Mouse (Mus musculus) layer of hippocampus, adult 6 months (tissue): ENCODE data around the gene Itgb2. TPM values are rescaled to one million over a fixed set of nuclear protein-coding genes. Genes with fewer than 3 reads are reported as not detected.

Source experiments
- long read RNA-seq, 2 experiments: library from polyadenylated mRNA; unstranded; transcript quantifications; one replicate each; pipeline ENCODE4 v2.0.0; 2019 to 2020
- polyA plus RNA-seq: library from polyadenylated mRNA; unstranded; fragments of <200 nt; fragmentation: Nextera tagmentation; gene quantifications from 2 replicates; pipeline ENCODE4 v1.2.3, GENCODE M21; 2021

Itgb2 gene
- 6.9 and 7.4 TPM in 2 replicates for polyA plus RNA-seq
- long read RNA-seq, experiment 1, partial matches to known transcripts, result 1 of 1 reads
- long read RNA-seq, experiment 1, other reads (novel, unspliced or antisense), result 0 of 1 reads
- long read RNA-seq, experiment 2, transcript Itgb2-201 (16 exons, 2,970 nt), result major isoform, 22 of 25 reads
- long read RNA-seq, experiment 2, partial matches to known transcripts, result 2 of 25 reads
- long read RNA-seq, experiment 2, other reads (novel, unspliced or antisense), result 1 of 25 reads

GRCm38 (mm10) chr10:77530140-77530539 lies at the start of gene Itgb2:
Itgb2 (plus strand) TSS chr10:77530252.

GRCm38 (mm10) chr10:77515385-77516348 lies 14.4 kb upstream of the Itgb2 start, which contains the start of gene Fam207a:
Fam207a (minus strand) TSS chr10:77515785.

GRCm38 (mm10) chr10:77581408-77582284 lies 51.6 kb downstream of the Itgb2 start, which contains the start of gene Pttg1ip:
Pttg1ip (plus strand) TSS chr10:77581720.

GRCm38 (mm10) chr10:77605908-77606826 lies 76.1 kb downstream of the Itgb2 start, which contains the start of the genes Sumo3 and Gm49325:
Sumo3 (plus strand) TSS chr10:77606097.
Gm49325 (plus strand) TSS chr10:77606197.

Other genes starting within 250 kb of the Itgb2 start
- 14.5 and 15.0 TPM in 2 replicates for gene Adarb1, start 112.0 kb upstream of the Itgb2 start, polyA plus RNA-seq
- gene Fam207a, start 14.5 kb upstream of the Itgb2 start, polyA plus RNA-seq, result 26.3 and 30.1 TPM in 2 replicates
- gene Pttg1ip, start 51.5 kb downstream of the Itgb2 start, polyA plus RNA-seq, result 78.1 and 78.4 TPM in 2 replicates
- 138 and 169 TPM in 2 replicates for gene Sumo3, start 75.8 kb downstream of the Itgb2 start, polyA plus RNA-seq
- 2.2 and 4.3 TPM in 2 replicates for gene Gm49325, start 75.9 kb downstream of the Itgb2 start, polyA plus RNA-seq
- 64.6 and 69.3 TPM in 2 replicates for gene Ube2g2, start 92.0 kb downstream of the Itgb2 start, polyA plus RNA-seq
- 0.09 and 0.26 TPM in 2 replicates for gene Tspear, start 156.3 kb downstream of the Itgb2 start, polyA plus RNA-seq
- gene Gm19402, start 160.5 kb downstream of the Itgb2 start, polyA plus RNA-seq, result not detected in 2 replicates
- gene Gm9508, start 167.0 kb downstream of the Itgb2 start, polyA plus RNA-seq, result not detected in 2 replicates
- gene Gm10272, start 176.4 kb downstream of the Itgb2 start, polyA plus RNA-seq, result not detected in 2 replicates
- gene Gm10024, start 181.2 kb downstream of the Itgb2 start, polyA plus RNA-seq, result not detected in 2 replicates
- gene Gm10142, start 185.6 kb downstream of the Itgb2 start, polyA plus RNA-seq, result not detected in 2 replicates
- not detected in 2 replicates for gene Krtap12-1, start 190.3 kb downstream of the Itgb2 start, polyA plus RNA-seq
- gene Gm10100, start 196.2 kb downstream of the Itgb2 start, polyA plus RNA-seq, result not detected in 2 replicates
- not detected in 2 replicates for gene Gm18596, start 212.4 kb downstream of the Itgb2 start, polyA plus RNA-seq
- not detected in 2 replicates for gene Gm9736, start 221.1 kb downstream of the Itgb2 start, polyA plus RNA-seq
- not detected in 2 replicates for gene Gm3233, start 229.4 kb downstream of the Itgb2 start, polyA plus RNA-seq
- gene Gm3238, start 241.1 kb downstream of the Itgb2 start, polyA plus RNA-seq, result not detected in 2 replicates
- gene Gm7138, start 246.7 kb downstream of the Itgb2 start, polyA plus RNA-seq, result not detected in 2 replicates